Mouse (Mus musculus) yolk sac, embryonic 10.5 days (tissue): ENCODE measurements around the gene Mybbp1a.

Experiments used
- DNase-seq: peaks from one replicate; pipeline ENCODE4 v3.0.0-alpha.2; 2017; ENCODE audit warnings: low spot score

The Mybbp1a gene

GRCm38 (mm10) chr11:72440965-72441664 is at the start of gene Mybbp1a:
TSS of gene Mybbp1a (plus strand) at chr11:72441355.
- peak; percentile 97 for DNase-seq

GRCm38 (mm10) chr11:72393243-72393642 is 47.9 kb upstream of the Mybbp1a start:
- no peak for DNase-seq

DNA sequence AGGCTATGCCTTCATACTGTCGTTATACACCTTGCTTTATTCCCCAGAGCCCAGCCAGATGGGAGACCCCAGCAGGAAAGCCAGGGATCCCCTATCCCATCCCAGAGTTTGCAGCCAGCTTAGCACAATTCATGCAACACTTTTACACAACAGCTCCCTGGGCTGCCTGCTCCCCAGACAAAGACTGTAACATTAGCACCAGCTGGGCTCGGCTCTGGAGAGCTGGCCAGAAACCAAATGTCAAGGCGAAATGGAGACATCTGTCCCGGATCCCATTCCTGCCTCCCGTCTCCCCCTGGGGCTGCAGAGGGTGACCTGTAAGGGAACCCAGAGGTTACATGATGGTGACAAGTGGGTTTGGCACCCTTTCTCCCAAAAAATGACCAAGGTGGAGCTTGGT is 47.5 kb upstream of the Mybbp1a start:
- DNase-seq: no peak

DNA sequence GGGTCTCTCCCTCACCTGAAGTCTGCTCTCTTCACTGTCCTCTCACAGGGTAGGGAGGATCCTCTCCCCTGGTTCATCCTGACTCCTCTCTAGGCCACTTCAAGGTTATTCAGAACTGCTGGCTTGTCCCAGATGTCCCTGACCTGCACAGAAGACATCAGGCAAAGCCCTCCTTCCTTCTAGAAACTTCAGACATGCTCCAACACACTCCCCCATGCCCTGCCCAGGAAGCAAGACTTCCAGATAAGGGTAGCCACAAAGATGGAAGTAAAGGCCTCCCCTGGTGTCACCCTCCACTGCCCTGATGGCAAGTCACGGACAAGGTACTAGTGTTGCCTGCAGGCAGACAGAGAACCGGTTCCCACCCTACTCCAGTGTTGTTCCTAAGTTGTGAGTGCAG is 46.5 kb upstream of the Mybbp1a start:
- no peak for DNase-seq

GRCm38 (mm10) chr11:72395652-72396051 is 45.5 kb upstream of the Mybbp1a start:
- no peak for DNase-seq

DNA sequence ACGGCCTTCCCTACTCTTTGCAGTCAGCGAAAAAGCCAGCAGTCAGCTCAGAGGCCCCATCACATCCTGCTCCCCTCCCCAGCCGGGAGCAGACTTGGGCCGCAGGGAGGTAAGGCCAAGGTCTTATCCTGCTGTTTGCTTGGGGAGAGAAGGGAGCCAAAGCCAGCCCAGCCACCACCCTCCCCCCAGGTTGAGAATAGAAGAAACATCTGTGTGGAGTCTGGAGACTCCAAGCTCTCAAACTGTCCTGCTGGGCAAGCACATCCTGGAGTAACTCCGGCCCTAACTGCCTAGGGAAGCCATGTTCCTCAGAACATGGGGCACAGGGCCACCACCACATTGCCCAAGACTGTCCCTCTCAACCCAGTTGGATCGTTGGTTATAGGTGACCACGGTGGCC is 44.5 kb upstream of the Mybbp1a start:
- no peak for DNase-seq

DNA sequence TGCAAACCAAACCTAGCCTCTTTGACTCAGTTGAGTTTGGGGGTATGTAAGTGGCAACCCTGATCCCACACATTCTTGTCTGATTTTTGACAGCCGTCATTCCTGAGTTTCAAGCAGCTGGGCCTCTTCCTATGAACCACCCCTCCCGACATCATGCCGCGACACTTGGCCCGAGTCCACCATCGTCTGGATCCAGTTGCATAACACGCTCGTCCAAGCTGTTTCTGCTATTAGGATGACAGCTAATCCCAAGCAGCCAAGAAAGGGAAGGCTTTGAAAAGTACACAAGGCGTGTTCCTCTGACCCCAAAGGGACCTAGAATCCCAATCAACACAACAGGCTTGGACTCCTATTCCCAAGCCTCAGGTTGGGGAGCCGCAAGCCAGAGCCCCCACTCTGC is 44.1 kb upstream of the Mybbp1a start:
- DNase-seq: no peak

GRCm38 (mm10) chr11:72397811-72398525 is 43.2 kb upstream of the Mybbp1a start:
- no peak for DNase-seq

GRCm38 (mm10) chr11:72401068-72401467 is 40.1 kb upstream of the Mybbp1a start:
- DNase-seq: no peak

- DNase-seq: no peak
Observed at GRCm38 (mm10) chr11:72402017-72402416, 39.1 kb upstream of the Mybbp1a start.

GRCm38 (mm10) chr11:72402969-72403368 is 38.2 kb upstream of the Mybbp1a start:
- no peak for DNase-seq

DNA sequence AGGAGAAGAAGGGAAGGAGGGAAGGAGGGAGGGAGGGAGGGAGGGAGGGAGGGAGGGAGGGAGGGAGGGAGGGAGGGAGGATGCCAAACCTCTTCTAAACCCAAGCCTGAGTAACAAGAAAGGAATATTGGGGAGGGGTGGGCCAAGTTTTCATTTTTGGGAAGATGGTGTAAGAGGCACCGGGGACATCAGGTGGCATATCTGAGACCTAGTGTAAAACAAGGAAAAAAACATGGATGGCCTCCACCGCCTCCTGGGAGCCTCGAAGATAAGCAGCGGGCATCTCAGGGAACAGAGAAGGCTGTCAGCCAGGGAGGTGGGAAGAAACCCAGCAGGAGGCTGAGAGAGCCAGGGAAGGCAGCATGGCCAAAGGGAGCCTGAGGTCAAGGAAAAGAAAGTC is 35.6 kb upstream of the Mybbp1a start:
- DNase-seq: no peak

DNA sequence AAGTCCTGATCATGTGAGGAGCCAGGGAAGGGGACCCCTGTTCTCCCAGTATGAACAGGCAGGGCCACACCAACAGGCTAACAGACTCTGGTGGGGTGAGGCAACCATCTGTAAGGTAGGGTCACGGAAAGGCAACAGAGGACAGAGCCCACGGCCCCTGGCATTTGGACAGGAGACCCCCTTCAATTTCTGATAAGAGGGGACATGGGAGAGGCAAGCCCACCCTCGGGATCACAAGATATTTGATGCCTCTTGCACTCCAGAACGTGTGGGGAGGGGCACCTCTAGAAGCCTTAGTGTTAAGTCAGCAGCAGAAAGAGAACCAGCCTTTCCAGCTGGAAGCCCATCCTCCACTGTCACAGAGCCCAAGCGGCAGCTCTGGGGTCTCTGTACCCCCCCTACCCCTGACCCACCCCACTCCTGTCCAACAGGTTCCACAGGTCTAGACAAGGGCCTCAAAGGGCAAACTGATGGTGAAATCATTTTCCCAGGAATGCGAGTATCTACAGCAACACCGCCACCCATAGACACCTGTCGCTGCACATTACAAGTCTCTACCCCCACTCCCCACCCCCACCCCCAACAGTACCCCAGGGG is 35.0 kb upstream of the Mybbp1a start:
- no peak for DNase-seq

- DNase-seq: peak; percentile 33
Observed at GRCm38 (mm10) chr11:72407081-72407480, 34.1 kb upstream of the Mybbp1a start.

DNA sequence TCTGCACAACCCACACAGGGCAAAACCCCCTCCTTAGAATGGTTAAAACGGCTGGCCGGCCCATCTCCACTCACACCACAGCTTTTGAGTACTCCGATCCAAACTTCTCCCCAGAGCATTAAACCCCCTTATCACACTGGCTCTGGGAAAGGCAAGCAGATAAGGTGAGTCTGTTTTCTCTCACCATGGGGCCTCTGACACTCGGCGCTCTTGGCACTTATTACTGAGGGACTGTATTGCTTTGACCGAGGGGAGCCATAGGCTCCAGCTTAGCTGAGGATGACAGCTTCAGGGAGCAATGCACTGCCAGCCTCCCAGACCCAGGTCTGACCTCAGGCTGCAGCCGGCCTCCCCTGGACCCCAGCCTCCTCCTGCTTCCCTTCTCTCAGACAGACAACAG is 33.6 kb upstream of the Mybbp1a start:
- DNase-seq: peak; percentile 57

DNA sequence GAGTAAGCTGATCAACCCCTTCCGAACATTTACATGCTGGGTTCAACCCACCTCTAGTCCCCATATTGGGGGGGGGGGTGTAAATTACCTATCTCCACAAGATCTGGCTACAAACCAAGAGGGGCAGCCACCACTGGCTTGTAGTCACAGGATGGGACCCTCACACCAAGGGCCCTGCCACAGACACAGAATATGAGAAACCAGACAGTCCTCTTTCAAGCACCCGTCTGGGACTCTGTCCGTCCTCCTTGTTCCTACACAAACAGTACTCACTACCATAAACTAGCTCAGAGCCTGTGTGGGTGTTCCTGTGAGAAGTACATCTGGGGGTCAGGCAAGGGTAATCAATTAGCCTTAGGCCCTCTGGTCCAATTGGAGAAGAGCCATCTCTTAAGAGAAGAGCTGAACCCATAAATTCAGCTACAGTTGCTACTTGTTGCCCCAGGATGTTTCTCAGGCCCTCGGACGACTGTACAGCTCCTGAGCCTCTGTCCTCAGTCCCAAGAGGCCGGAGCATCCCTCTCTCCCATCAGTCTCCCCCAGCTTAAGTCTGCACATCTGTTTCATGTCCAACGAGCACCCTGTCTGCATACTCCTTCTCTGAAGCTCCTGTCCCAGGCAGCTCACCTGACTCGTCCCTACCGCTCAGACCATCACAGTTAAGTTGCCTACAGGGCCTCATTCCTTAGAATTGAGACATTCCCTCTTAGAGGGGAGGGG is 32.5 kb upstream of the Mybbp1a start:
- no peak for DNase-seq

GRCm38 (mm10) chr11:72409649-72410385 is 31.3 kb upstream of the Mybbp1a start:
- DNase-seq: no peak

- DNase-seq: peak; percentile 80
Observed at GRCm38 (mm10) chr11:72410521-72411092, 30.5 kb upstream of the Mybbp1a start.

GRCm38 (mm10) chr11:72411093-72411921 is 29.8 kb upstream of the Mybbp1a start, which contains the start of gene Smtnl2:
TSS of gene Smtnl2 (minus strand) at chr11:72411713.
- DNase-seq: peak; percentile 93

GRCm38 (mm10) chr11:72411945-72412344 is 29.2 kb upstream of the Mybbp1a start:
- DNase-seq: no peak

GRCm38 (mm10) chr11:72413016-72413415 is 28.1 kb upstream of the Mybbp1a start:
- DNase-seq: no peak
